In genomic region chr13:55601611-55602010, GRCm38 (mm10) we compare ENCODE assay signal across 8 mouse cellular contexts. TPM values are rescaled to one million over a fixed set of nuclear protein-coding genes. Genes with fewer than 3 reads are reported as not detected.
A peak's percentile ranks its signal among the peaks of the same experiment; 100 is the strongest.
DNase-seq lines count a peak whose midpoint lies in the region; ATAC-seq lines count a peak whose summit lies in the region.

No protein-coding gene starts in this region.

- peaks cover 30% of the 10 kb centered on the region for H3K36me3 ChIP-seq in macrophage (ENCODE audit: inconsistent target)

- H3K79me2 ChIP-seq in macrophage (ENCODE audit: inconsistent target) = peaks cover 53% of the 10 kb centered on the region

- H3K4me3 ChIP-seq in macrophage (ENCODE audit: inconsistent target) = peak overlapping the region; percentile 97; the same call in 1 of the 2 replicates

- DNase-seq in adrenal gland, adult 18-20 months (ENCODE audit: low spot score in 2 of 2) = peak; percentile 83 to 91
- DNase-seq in embryo, embryonic 11 days = peak; percentile 73
- DNase-seq in heart, postnatal 14 days = peak; percentile 84 to 90
- DNase-seq in layer of hippocampus, postnatal 10 days (ENCODE audit: low spot score in 2 of 2) = peak; percentile 93 to 96
- peak; percentile 88 to 92 for DNase-seq in right cerebral cortex, postnatal 10 days (ENCODE audit: low spot score in 2 of 2)
- DNase-seq in urinary bladder, postnatal 36 days (ENCODE audit: low spot score in 2 of 2) = peak; percentile 68 to 71

- intact Hi-C loops in heart, postnatal 14 days (cut with DNase I) = loop anchor here (1.0 to 2.0 kb wide), 3 partner anchors 19 to 127 kb away; no protein-coding TSS in a partner anchor

- peak; percentile 31 for ATAC-seq in CD4-positive, CD25-positive, alpha-beta regulatory T cell, adult 4 months

- WGBS in macrophage (ENCODE audit: missing documents) = 12% methylated on average over 3 of the region's 3 CpGs

- peak overlapping the region; percentile 91; the same call in 1 of the 2 replicates for H3K27ac ChIP-seq in macrophage

RNA-seq across cellular contexts. Expression of gene B4galt7, which starts 1.9 kb away (rescaled TPM):
- polyA plus RNA-seq in CD4-positive, CD25-positive, alpha-beta regulatory T cell, adult 4 months (2017; shearing (Covaris generic)) = 10 to 100 TPM; 20.5 to 42.3 TPM
- total RNA-seq in adrenal gland, adult 18-20 months (2021) = 10 to 100 TPM; 11.7 to 16.1 TPM
- total RNA-seq in heart, postnatal 14 days (2021) = 10 to 100 TPM; 10.0 to 11.4 TPM
- total RNA-seq in layer of hippocampus, postnatal 10 days (2021) = 10 to 100 TPM; 23.1 to 23.8 TPM
- total RNA-seq in macrophage (2018; cell fraction: chromatin; rRNA removed) = 10 to 100 TPM; 14.2 to 67.3 (median 34.5) TPM
- total RNA-seq in macrophage (2018; cell fraction: cytosol; rRNA removed) = 10 to 100 TPM; 10.8 to 26.8 (median 21.3) TPM
- total RNA-seq in macrophage (2018; cell fraction: nucleus; rRNA removed) = 10 to 100 TPM; 19.6 to 72.5 (median 35.0) TPM
- 11.0 to 27.4 TPM (median 23.7 TPM) in 3 replicates for polyA plus RNA-seq in macrophage (2018)

RNA-seq across cellular contexts. Expression of gene Caml, which starts 21.2 kb away (rescaled TPM):
- 10 to 100 TPM; 41.7 to 46.1 TPM for polyA plus RNA-seq in CD4-positive, CD25-positive, alpha-beta regulatory T cell, adult 4 months (2017; shearing (Covaris generic))
- 10 to 100 TPM; 27.4 to 32.4 TPM for total RNA-seq in adrenal gland, adult 18-20 months (2021)
- total RNA-seq in heart, postnatal 14 days (2021) = 10 to 100 TPM; 13.9 to 14.1 TPM
- total RNA-seq in layer of hippocampus, postnatal 10 days (2021) = 10 to 100 TPM; 51.5 to 59.9 TPM
- total RNA-seq in macrophage (2018; cell fraction: chromatin; rRNA removed) = 100 to 1,000 TPM in 2 of 26 experiments, 10 to 100 TPM in 24; 10.5 to 122 (median 45.4) TPM
- 10 to 100 TPM; 21.5 to 38.5 (median 32.8) TPM for total RNA-seq in macrophage (2018; cell fraction: cytosol; rRNA removed)
- 100 to 1,000 TPM in 2 of 26 experiments, 10 to 100 TPM in 24; 14.6 to 118 (median 39.5) TPM for total RNA-seq in macrophage (2018; cell fraction: nucleus; rRNA removed)
- 34.6 to 38.5 TPM (median 35.0 TPM) in 3 replicates for polyA plus RNA-seq in macrophage (2018)

RNA-seq across cellular contexts. Expression of gene Tmed9, which starts 28.1 kb away (rescaled TPM):
- 100 to 1,000 TPM; 206 to 437 TPM for polyA plus RNA-seq in CD4-positive, CD25-positive, alpha-beta regulatory T cell, adult 4 months (2017; shearing (Covaris generic))
- 100 to 1,000 TPM; 141 to 184 TPM for total RNA-seq in adrenal gland, adult 18-20 months (2021)
- 10 to 100 TPM; 83.3 to 89.3 TPM for total RNA-seq in heart, postnatal 14 days (2021)
- 100 to 1,000 TPM; 127 to 128 TPM for total RNA-seq in layer of hippocampus, postnatal 10 days (2021)
- 10 to 100 TPM in 25 of 26 experiments, 1 to 10 TPM in 1; 9.6 to 54.7 (median 26.0) TPM for total RNA-seq in macrophage (2018; cell fraction: chromatin; rRNA removed)
- 100 to 1,000 TPM in 24 of 26 experiments, 10 to 100 TPM in 2; 93.8 to 140 (median 121) TPM for total RNA-seq in macrophage (2018; cell fraction: cytosol; rRNA removed)
- total RNA-seq in macrophage (2018; cell fraction: nucleus; rRNA removed) = 100 to 1,000 TPM in 10 of 26 experiments, 10 to 100 TPM in 16; 44.9 to 168 (median 95.7) TPM
- polyA plus RNA-seq in macrophage (2018) = 100 to 185 TPM (median 135 TPM) in 3 replicates

RNA-seq across cellular contexts. Expression of gene Fam193b, which starts 30.7 kb away (rescaled TPM):
- polyA plus RNA-seq in CD4-positive, CD25-positive, alpha-beta regulatory T cell, adult 4 months (2017; shearing (Covaris generic)) = 10 to 100 TPM; 36.3 to 40.2 TPM
- 10 to 100 TPM; 45.5 to 52.7 TPM for total RNA-seq in adrenal gland, adult 18-20 months (2021)
- 10 to 100 TPM; 24.8 to 26.9 TPM for total RNA-seq in heart, postnatal 14 days (2021)
- 10 to 100 TPM; 61.9 to 82.4 TPM for total RNA-seq in layer of hippocampus, postnatal 10 days (2021)
- total RNA-seq in macrophage (2018; cell fraction: chromatin; rRNA removed) = 100 to 1,000 TPM in 25 of 26 experiments, 10 to 100 TPM in 1; 86.4 to 300 (median 175) TPM
- 10 to 100 TPM in 9 of 26 experiments, 1 to 10 TPM in 17; 2.3 to 18.1 (median 8.0) TPM for total RNA-seq in macrophage (2018; cell fraction: cytosol; rRNA removed)
- total RNA-seq in macrophage (2018; cell fraction: nucleus; rRNA removed) = 100 to 1,000 TPM in 12 of 26 experiments, 10 to 100 TPM in 14; 43.5 to 203 (median 99.4) TPM
- polyA plus RNA-seq in macrophage (2018) = 11.7 to 25.1 TPM (median 12.9 TPM) in 3 replicates

RNA-seq across cellular contexts. Expression of gene Ddx46, which starts 33.2 kb away (rescaled TPM):
- polyA plus RNA-seq in CD4-positive, CD25-positive, alpha-beta regulatory T cell, adult 4 months (2017; shearing (Covaris generic)) = 10 to 100 TPM; 58.1 to 64.6 TPM
- 10 to 100 TPM; 24.0 to 36.4 TPM for total RNA-seq in adrenal gland, adult 18-20 months (2021)
- total RNA-seq in heart, postnatal 14 days (2021) = 10 to 100 TPM; 26.0 TPM
- 10 to 100 TPM; 49.4 to 55.2 TPM for total RNA-seq in layer of hippocampus, postnatal 10 days (2021)
- 100 to 1,000 TPM in 15 of 26 experiments, 10 to 100 TPM in 11; 43.6 to 182 (median 110) TPM for total RNA-seq in macrophage (2018; cell fraction: chromatin; rRNA removed)
- total RNA-seq in macrophage (2018; cell fraction: cytosol; rRNA removed) = 10 to 100 TPM; 16.3 to 32.9 (median 26.4) TPM
- total RNA-seq in macrophage (2018; cell fraction: nucleus; rRNA removed) = 10 to 100 TPM; 35.0 to 97.8 (median 52.3) TPM
- polyA plus RNA-seq in macrophage (2018) = 30.1 to 38.6 TPM (median 34.6 TPM) in 3 replicates

Comparison
In these comparisons a context has a peak if more than half of its experiments do, and no peak if none do; other contexts are left out.
1. Peak in every context shown above with its lines: DNase-seq, ATAC-seq, H3K4me3 ChIP-seq and H3K27ac ChIP-seq.